Mouse (Mus musculus) testis, adult 2 months (tissue): ENCODE data around the gene Zkscan5. TPM values are rescaled to one million over a fixed set of nuclear protein-coding genes. Genes with fewer than 3 reads are reported as not detected.

Source experiments
- H3K27ac ChIP-seq: fragments of 200-500 bp; 2 replicates; pipeline ENCODE4 v1.5.1; 2012; ENCODE audit warnings: low read depth, low read length; ENCODE audit not compliant: control insufficient read depth, insufficient read depth
- H3K27me3 ChIP-seq: fragments of 200-500 bp; 2 replicates; pipeline ENCODE4 v1.6.1; 2012; ENCODE audit warnings: mild to moderate bottlenecking, low read length, moderate library complexity; ENCODE audit not compliant: control insufficient read depth, insufficient read depth
- H3K36me3 ChIP-seq: fragments of 200-500 bp; 2 replicates; pipeline ENCODE4 v1.6.1; 2012; ENCODE audit warnings: mild to moderate bottlenecking, low read length; ENCODE audit not compliant: control insufficient read depth, insufficient read depth
- H3K4me1 ChIP-seq: fragments of 200-500 bp; 2 replicates; pipeline ENCODE4 v1.6.1; 2012; ENCODE audit warnings: low read length; ENCODE audit not compliant: control insufficient read depth, insufficient read depth
- H3K4me3 ChIP-seq: fragments of 200-500 bp; 2 replicates; pipeline ENCODE4 v1.5.1; 2012; ENCODE audit warnings: low read depth, mild to moderate bottlenecking, low read length, moderate library complexity, mixed read lengths; ENCODE audit not compliant: control insufficient read depth
- CTCF ChIP-seq: fragments of 200-500 bp; IDR thresholded peaks from 2 replicates; pipeline ENCODE4 v1.5.1; 2012; ENCODE audit warnings: low read depth, mild to moderate bottlenecking, inconsistent platforms, low read length, moderate library complexity; ENCODE audit not compliant: control insufficient read depth, insufficient read depth, insufficient replicate concordance
- POLR2A ChIP-seq: fragments of 200-500 bp; IDR thresholded peaks from 2 replicates; pipeline ENCODE4 v1.6.1; 2012; ENCODE audit warnings: low read depth, mild to moderate bottlenecking, inconsistent platforms, low read length, moderate library complexity; ENCODE audit not compliant: control insufficient read depth
- polyA plus RNA-seq: library from polyadenylated mRNA; depleted of rRNA; stranded (reverse); fragments of >200 nt; gene quantifications from 2 replicates; pipeline ENCODE4 v1.2.3, GENCODE M21; 2012; rRNA removed

Zkscan5 gene
- polyA plus RNA-seq, 1 experiment: 8.2 TPM

- Histone ChIP-seq H3K27me3 (no peaks in the 10 kb centered on the region), H3K36me3 (no peaks in the 10 kb centered on the region; the same call in none of the 2 replicates), H3K4me3 (no peak overlapping the region), H3K27ac (peak overlapping the region; percentile 92; the same call in 1 of the 2 replicates), H3K4me1 (peaks cover 3% of the 10 kb centered on the region)
- TF ChIP-seq CTCF (no peak), POLR2A (no peak)
These were observed 26.3 kb downstream of the Zkscan5 start for GRCm38 (mm10) chr5:145230641-145231040.

DNA sequence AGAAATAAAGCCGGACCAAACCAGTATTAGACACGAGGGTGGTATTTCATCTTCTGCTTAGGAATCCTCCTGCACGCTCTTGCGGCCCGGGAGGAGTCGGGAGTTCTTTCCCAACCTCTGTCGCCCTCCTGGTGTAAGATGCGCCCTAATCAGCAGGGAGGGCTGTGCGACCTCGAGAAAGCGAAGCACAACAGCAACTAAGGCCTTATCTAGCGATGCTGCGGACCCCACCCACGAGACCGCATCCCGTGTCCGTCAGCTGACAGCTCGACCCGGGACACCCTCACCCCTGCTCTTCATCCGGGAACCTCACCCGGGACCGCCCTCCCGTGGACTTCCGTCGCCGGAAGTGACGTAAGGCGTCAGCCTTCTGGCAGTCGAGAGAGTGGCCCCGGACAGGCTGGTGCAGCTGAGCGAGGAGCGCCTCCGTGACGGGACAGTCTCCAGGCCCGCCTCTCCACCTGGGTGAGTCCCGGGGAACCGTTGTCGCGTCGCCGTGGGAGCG, 27.1 kb downstream of the Zkscan5 start, which contains the start of gene Zfp655:
TSS of gene Zfp655 (plus strand) at position 349 of the 505 bp plus-strand sequence.
- Histone ChIP-seq H3K27me3 (no peaks in the 10 kb centered on the region), H3K36me3 (no peaks in the 10 kb centered on the region; the same call in none of the 2 replicates), H3K27ac (peak within 1 kb of the TSS; percentile 92), H3K4me1 (peaks cover 3% of the 10 kb centered on the region), H3K4me3 (peak within 1 kb of the TSS; percentile 96)
- TF ChIP-seq CTCF (0 out of 2 replicates have a peak, but pooled peaks have one; percentile 7), POLR2A (peak; percentile 94)

DNA sequence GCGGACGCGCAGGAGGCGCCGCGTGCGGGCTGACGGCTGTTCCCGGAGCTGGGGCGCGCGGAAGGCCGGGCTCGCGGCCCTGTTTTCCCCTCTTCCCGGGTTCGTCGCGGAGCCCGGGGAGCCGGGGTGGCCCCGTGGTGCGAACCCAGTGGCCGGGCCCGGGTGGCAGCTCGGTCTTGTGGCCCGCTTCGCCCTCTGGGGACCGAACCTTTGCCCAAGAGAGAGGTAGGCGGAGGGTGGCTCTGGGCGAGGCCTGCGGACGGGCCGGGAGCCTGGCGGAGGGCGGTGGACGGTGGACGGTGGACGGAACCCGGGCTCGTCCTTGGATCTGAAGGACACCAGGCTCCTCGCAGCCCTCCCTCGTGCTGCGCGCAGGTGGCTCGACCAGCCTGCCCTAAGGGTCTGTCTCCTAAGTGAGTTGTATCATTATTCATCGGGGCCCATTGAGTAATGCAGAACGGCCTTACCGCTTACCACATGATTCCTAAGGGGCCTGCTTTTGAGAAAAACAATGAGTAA, 27.6 kb downstream of the Zkscan5 start:
- Histone ChIP-seq H3K36me3 (no peaks in the 10 kb centered on the region; the same call in none of the 2 replicates), H3K27ac (peak overlapping the region; percentile 92), H3K4me3 (peak overlapping the region; percentile 96), H3K4me1 (peaks cover 3% of the 10 kb centered on the region), H3K27me3 (no peaks in the 10 kb centered on the region)
- TF ChIP-seq CTCF: no peak
- TF ChIP-seq POLR2A: no peak

- Histone ChIP-seq H3K36me3 (no peaks in the 10 kb centered on the region; the same call in none of the 2 replicates), H3K4me1 (peaks cover 3% of the 10 kb centered on the region), H3K27ac (no peak overlapping the region), H3K4me3 (no peak overlapping the region), H3K27me3 (no peaks in the 10 kb centered on the region)
- TF ChIP-seq CTCF (no peak), POLR2A (no peak)
These were observed 30.3 kb downstream of the Zkscan5 start for GRCm38 (mm10) chr5:145234636-145235035.

GRCm38 (mm10) chr5:145249520-145249919, 45.2 kb downstream of the Zkscan5 start:
- Histone ChIP-seq H3K4me3 (no peak overlapping the region), H3K36me3 (no peaks in the 10 kb centered on the region), H3K27me3 (no peaks in the 10 kb centered on the region), H3K4me1 (no peaks in the 10 kb centered on the region), H3K27ac (no peak overlapping the region)
- no peak for TF ChIP-seq POLR2A
- TF ChIP-seq CTCF: no peak

Other genes starting within 250 kb of the Zkscan5 start
- 30.4 and 33.8 TPM in 2 replicates for gene Smurf1, start 238.7 kb upstream of the Zkscan5 start, polyA plus RNA-seq
- gene Gm4871, start 171.8 kb upstream of the Zkscan5 start, polyA plus RNA-seq: 90.9 and 99.6 TPM in 2 replicates
- gene 1700018F24Rik, start 161.6 kb upstream of the Zkscan5 start, polyA plus RNA-seq: 130 and 143 TPM in 2 replicates
- 147 and 153 TPM in 2 replicates for gene Arpc1a, start 120.7 kb upstream of the Zkscan5 start, polyA plus RNA-seq
- 4.0 and 4.4 TPM in 2 replicates for gene Kpna7, start 120.5 kb upstream of the Zkscan5 start, polyA plus RNA-seq
- gene Arpc1b, start 90.3 kb upstream of the Zkscan5 start, polyA plus RNA-seq: 65.6 and 71.7 TPM in 2 replicates
- 31.2 and 31.7 TPM in 2 replicates for gene Pdap1, start 64.3 kb upstream of the Zkscan5 start, polyA plus RNA-seq
- gene Bud31, start 64.2 kb upstream of the Zkscan5 start, polyA plus RNA-seq: 86.5 and 87.0 TPM in 2 replicates
- 19.5 and 22.2 TPM in 2 replicates for gene Ptcd1, start 37.5 kb upstream of the Zkscan5 start, polyA plus RNA-seq
- 23.0 and 25.5 TPM in 2 replicates for gene Cpsf4, start 37.3 kb upstream of the Zkscan5 start, polyA plus RNA-seq
- gene Atp5j2, start 12.5 kb upstream of the Zkscan5 start, polyA plus RNA-seq: 98.4 and 101 TPM in 2 replicates
- gene Zkscan14, start 2.7 kb upstream of the Zkscan5 start, polyA plus RNA-seq: 3.3 and 3.4 TPM in 2 replicates
- 5.9 and 7.4 TPM in 2 replicates for gene Zfp655, start 27.2 kb downstream of the Zkscan5 start, polyA plus RNA-seq
- 4.9 and 5.2 TPM in 2 replicates for gene Zscan25, start 75.9 kb downstream of the Zkscan5 start, polyA plus RNA-seq
- 0.17 and 0.20 TPM in 2 replicates for gene Cyp3a57, start 140.7 kb downstream of the Zkscan5 start, polyA plus RNA-seq